Mouse (Mus musculus) small intestine, adult 2 months (tissue): ENCODE measurements at regions not wholly inside any gene's neighbourhood (a gene's known extent, or its start where the extent isn't known, plus 50 kb on each side); places are given as distances from the start of the nearest gene placed in this dataset.

ENCODE experiments used
- CTCF ChIP-seq: fragments of 200-500 bp; IDR thresholded peaks from 2 replicates; pipeline ENCODE4 v1.5.1; 2012; ENCODE audit warnings: low read depth, mild to moderate bottlenecking, control low read depth, inconsistent platforms, low read length, moderate library complexity, mixed read lengths; ENCODE audit not compliant: insufficient replicate concordance, insufficient read length; ENCODE audit errors: extremely low read depth
- POLR2A ChIP-seq: fragments of 200-500 bp; IDR thresholded peaks from 2 replicates; pipeline ENCODE4 v1.6.1; 2012; ENCODE audit warnings: low read depth, mild to moderate bottlenecking, control low read depth, inconsistent platforms, low read length, moderate library complexity

- no peak for TF ChIP-seq POLR2A
- TF ChIP-seq CTCF, result no peak
These were observed 212.3 kb downstream of the Spry2 start for GRCm38 (mm10) chr14:105684329-105684728.
